Mouse (Mus musculus) embryo, embryonic 11.5 days (tissue): ENCODE data around the gene Stambpl1.
"Not testable (repeated sequence)": the region's sequence is repeated elsewhere in the genome, so short reads cannot be mapped to it uniquely, and the experiment has no call there.

Experiments
- DNase-seq: peaks from one replicate; pipeline ENCODE4 v3.0.0-alpha.2; 2012; ENCODE audit warnings: low read depth, low spot score

Gene Stambpl1

DNA sequence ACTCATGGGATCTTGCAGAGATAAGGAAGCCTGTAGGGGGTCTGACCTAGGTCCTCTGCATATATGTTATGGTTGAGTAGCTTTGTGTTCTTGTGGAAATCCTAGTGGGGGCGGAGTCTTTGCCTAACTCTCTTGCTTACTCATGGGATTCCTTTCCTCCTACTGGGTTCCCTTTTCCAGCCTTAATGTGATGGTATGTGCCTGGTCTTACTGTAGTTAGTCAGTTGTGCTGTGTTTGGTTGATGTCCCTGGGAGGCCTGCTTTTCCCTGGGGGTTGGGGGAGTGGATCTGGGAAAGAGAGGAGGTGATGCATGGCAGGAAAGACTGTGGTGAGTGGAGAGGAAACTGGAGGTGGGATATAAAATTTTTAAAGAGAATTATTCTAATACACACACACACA lies 6.0 kb downstream of the Stambpl1 start:
- no peak for DNase-seq

DNA sequence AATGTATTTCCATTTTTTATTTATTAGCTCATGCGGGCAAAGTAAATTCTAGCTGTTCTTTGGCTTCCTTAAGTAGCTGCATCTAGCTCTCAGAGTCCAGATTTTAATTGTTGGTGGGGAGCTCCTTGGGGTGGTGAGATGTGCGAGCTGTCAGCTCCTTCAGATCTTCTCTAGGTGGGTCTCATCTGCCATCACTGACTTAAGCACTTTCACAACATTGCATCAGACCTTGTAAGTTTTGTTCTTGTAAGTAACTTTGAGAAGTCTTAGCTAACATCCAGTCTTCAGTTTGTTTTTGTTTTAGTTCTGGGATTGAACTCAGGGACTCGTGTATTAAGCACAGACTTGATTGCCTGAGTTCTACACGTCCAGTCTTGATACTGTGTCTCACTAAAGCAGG lies 6.9 kb downstream of the Stambpl1 start:
- no peak for DNase-seq

DNA sequence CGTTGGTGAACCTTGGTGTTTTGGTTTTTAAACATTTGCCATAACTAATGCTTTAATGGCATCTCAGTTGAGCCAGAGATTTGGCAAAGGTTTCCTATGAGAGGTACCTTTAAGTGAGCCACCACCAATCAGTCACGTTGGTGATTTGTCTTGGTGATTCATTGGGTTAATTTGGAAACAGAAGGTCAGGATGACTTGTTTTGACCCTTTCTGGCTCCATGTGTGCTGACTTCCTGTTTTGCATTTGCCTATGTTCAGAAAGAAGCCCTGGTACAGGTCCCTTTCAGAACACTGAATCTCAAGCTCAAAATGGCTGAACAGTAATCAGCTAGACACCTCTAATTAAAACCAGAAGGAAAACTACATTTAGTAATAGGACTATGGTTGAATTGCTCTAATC lies 7.5 kb downstream of the Stambpl1 start:
- no peak for DNase-seq

DNA sequence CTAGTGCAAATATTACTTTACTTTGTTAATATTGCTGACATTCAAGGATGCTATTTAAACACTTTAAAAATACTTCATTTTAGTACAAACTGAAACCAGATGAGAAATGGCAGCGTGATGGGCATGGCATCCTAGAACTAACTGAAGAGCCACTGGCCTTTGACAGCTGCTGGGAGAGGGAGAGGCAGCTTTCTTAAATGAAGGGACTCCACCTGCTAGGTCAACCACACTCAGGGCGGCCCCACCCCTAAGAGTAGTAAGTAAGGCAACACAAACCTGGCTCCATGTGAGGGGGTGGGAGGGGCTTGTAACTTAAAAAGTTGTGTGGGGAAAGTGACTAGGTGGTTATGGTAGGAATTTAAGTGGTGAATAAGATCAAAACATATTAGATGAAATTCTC lies 10.6 kb downstream of the Stambpl1 start:
- no peak for DNase-seq

DNA sequence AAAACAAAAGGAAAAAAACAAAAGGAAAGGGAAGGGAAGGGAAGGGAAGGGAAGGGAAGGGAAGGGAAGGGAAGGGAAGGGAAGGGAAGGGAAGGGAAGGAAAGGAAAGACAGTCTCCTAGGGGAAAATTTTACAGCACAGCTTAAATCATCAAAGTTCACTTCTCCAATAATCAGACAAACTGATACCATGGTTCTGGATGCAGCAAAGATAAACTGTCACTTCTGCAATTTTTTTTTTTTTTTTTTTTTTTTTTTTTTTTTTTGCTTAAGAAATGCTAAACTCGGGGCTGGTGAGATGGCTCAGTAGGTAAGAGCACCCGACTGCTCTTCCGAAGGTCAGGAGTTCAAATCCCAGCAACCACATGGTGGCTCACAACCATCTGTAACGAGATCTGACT lies 14.1 kb downstream of the Stambpl1 start:
- DNase-seq = not testable (repeated sequence)

DNA sequence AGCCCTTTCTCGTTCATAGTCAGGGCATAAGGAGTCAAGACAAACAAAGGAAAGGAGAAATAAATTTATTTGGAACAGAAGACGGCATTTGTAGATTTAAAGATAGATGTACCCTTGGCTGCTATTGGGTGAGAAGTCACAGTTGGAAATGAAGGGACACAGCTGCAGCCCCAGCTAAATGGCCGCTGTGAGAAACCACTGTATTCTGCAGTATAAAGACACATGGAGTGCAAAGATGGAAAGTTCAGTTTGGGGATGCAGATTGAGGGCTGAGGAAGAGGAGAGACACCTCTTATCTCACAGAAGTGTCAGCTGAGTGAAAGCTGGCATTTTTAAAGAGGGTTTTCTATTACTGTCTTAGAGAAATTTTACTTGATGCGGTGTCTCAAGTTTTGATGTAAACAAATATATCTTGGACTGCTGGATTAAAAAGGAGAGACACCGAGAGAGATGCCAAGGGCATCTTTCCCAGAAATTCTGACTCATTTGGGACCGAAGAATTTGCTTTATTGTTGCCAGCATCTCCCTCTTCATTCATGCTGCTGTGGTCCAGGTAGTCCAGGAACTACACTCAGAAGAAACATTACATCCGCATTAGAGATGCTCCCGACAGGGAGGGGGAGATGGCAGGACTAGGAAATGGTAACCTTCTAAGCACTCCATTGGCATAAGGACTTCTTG lies 14.9 kb downstream of the Stambpl1 start:
- DNase-seq = no peak

DNA sequence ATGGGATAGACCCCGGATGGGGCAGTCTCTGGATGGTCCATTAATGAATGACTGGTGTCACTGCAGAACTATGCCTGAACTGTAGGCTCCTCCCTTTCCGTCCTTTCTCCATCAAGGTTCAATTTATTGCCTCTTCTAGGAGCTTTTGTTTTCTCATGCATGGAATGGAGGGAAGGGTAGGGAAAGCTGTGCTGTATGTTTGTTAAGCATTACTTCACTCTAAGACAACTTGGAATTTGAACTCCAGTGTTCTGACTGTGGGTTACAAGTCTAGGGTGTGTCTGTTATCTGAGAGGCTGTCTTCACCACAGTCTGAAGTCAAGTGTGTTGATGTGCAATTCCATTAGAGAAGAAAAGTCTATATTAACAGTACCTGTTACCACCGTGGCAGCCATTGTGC lies 17.0 kb downstream of the Stambpl1 start:
- no peak for DNase-seq

DNA sequence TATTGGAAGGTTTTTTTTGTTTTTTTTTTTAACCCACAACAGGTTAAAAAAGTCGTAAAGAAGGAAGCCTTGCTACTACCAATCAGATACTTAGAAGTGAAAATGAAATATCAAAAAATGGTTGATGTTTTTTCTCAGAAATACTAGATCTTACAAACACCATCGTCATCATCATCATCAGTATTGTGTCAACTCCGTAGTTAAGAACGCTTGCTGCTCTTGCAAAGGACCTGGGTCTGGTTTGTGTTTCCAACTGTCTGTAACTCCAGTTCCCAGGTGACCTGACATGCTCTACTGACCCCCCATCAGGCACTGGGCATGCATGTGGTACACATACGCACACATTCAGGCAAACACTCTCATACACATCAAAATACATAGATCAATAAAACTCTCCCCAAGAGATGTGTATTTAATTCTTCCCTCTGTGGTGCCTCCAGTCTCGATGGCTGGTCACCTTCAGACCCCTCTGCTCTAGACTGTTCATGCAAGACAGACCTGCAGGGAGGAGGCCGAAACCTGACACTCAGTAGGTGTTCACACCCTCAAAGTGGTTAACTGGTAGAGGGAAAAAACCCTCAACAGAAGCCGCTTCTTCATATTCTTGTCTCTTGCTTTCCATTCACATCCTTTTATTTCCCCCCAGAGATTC lies 18.0 kb downstream of the Stambpl1 start:
- DNase-seq = no peak

DNA sequence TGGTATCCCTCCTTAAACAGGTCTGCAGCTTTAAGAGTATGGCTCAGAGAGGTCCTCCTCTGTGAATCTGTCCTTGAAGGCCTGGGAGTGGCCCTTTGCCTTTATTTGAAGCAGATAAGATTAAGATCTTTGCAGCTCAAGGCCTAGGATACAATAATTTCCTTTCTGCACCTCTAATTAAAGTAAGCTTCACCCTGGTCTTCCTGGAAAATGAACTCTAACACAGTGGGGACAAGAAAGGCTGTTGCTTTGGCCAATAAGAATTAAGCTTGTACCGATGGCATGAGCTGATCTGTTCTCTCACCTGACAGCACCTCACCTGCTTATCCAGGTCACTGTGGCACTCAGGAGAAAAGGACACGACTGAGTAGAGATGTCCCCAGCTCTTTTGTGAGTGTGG lies 18.8 kb downstream of the Stambpl1 start:
- DNase-seq = no peak

DNA sequence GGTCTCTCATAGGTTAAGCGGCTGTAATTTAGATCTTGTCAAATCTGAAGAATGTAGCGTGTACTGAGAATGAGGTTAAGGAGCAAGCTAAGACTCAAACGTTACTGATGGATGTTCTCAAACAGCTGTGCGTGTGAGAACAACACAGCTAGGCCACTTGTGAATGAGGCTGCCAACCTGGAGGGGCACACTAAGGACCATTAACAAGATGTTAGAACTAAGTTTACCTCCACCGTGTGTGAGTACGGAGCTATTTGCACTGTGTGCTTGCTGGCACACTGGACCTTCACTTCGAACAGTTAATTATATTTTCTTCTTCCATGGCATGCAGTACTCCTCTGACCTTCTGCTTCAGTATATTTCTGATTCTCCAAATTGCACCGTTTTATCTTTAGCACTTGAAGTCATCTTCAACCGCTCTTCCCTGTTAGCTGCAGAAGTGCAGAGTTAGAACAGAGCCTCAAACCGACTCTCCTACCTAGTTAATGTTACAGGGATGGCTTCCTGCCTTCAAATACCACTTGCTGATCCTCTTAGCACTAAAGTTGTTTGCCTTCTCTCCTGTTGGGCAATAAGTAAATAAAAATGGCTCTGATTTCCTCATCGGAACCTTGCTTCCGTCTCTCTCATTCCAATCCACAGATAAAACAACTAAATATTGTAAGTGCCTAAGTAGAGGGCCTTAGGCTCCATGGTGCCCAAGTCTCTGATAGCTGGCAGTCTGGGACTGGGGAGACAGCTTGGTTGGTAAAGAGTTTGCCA lies 20.6 kb downstream of the Stambpl1 start:
- no peak for DNase-seq

DNA sequence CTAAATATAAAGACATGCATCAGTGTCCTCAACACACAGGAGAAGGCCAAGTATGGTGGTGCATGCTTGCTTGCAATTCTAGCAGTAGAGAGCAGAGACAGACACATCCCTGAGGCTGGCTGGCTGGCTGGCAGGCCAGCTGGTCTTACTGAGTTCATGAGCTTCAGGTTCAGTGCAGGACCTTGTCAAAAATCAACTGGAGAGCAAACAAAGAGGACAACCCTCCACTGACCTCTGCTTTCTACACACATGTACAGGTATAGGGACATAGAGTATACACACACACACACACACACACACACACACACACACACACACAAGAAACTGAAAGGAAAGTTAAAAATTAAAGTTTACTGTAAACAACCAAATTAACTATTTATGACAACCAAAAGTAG lies 21.2 kb downstream of the Stambpl1 start:
- no peak for DNase-seq

DNA sequence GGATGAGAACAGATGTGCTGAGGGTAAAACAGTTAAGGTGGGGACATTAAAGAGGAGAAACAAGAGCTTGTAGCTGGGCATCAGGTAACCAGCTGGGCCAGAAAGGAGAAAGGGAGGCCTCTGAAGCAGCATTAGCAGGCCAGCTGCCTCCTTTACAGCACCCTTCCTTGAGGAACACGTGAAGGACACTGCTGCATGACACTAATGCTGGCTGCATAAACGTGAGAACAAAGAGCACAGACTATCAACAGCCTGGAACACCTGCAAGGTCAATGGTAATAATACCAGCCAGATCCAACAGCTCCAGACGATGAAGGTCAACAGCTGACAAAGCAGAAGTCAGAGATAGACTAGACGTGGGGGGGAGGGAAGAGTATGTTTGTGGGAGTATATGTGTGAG lies 22.1 kb downstream of the Stambpl1 start:
- no peak for DNase-seq

DNA sequence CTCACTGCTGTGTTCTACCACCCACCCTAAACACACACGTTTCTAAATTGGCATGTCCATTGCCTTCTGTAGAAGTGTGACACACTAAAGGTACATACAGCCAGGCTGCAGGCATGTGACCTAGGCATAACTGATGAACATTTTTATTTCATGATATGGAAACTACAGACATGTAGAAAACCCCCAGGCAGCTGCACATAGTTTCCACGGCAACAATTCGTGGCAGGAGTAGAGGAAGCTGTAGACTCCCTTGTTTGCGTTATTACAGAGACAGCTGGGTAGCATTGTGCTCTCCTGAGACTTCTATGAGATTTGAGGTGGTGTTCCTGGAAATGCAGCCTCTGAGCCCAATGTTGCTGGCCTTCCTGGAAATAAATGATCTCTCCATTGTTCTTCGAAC lies 24.9 kb downstream of the Stambpl1 start:
- no peak for DNase-seq

DNA sequence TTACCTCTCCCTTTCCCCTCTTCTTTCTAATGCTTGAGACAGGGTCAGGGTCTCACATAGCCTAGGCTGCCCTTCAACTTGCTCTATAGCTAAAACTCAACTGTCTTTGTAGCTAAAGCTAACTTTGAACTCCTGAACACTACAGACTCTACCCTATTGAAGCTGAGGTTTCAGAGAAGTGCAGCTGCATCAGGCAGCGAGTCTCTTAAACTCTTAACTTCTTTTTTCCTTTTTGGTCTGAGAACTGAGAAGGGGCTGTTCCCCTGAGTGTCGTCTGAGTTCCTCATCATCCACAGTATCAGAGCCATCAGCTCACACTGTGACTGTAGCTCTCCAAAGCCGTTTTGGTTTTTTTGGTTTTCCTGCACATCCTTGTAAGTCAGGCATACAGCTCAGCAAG lies 25.7 kb downstream of the Stambpl1 start:
- DNase-seq = no peak

DNA sequence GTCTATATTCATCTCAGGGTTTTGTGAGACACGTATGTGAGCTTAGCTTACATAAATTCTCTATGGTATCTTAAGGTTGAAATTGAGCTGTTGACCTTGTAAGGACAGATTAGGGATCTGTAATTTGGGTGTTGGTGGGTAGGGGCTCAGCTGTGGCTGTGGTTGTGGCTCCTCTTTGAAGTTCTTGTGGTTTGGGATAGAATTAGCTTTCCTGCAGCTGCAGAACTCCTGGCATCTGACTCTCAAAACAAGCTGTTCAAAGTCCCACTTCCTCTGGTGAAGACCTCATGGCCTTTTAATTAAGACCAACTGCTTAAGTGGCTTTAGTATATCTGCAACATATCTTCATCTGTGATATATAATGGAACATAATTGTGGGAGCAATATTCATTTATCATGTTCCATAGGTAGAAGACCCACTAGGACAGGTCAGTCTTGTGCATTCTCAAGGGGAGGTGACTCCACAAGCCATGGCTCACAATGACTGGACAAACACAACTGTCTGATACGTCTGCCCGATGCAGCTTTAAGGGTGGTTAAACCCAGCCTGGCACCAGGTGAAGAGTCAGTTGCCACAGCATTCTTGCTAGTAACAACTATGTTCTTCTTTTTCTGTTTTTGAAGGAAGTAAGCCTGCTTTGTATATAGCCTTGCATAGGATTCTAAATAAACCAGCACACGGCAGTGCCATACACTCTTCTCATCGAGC lies 27.4 kb downstream of the Stambpl1 start:
- DNase-seq = no peak

DNA sequence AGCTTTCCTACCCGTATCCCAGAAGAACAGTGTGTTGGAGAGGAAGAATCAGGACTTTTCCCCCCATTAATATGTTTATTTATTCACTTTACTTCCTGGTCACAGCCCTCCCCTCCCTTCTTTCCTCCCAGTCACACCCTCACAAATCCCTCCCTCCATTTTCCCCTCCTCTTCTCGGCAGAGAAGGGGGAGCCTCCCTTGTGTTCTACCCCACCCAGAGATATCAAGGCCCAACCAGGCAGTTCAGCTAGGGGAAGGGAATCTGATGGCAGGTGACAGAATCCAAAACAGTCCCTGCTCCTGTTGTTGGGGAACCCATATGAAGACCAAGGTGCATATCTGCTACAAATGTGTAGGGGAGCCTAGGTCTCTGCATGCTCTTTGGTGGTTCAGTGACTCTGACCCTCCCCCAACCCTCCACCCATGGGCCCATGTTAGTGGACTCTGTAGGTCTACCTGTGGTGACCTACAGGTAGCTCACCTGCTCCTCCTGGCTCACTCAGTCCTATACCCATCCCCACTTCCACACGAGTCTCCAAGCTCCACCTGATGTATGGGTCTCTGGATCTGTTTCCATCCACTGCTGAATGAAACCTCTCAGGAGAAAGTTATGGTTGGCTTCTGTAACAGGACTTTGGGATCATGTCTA lies 28.8 kb downstream of the Stambpl1 start:
- no peak for DNase-seq

DNA sequence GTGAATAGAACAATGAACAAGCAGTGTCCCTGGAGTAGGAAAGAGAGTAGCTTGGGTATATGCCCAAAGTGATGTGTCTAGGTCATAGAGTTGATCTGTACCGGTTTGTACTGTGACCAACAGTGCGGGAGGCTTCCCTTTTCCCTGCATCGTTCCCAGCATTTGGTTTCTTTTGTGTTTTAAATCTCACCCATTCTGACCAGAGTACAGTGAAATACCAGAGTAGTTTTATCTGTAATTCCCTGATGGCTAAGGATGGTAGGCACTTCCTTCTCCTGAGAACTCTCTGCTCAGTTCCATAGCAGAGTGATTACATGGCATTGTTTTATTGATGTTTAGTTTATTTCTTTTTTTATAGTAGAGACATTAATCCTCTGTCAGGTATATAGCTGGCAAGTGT lies 30.8 kb downstream of the Stambpl1 start:
- no peak for DNase-seq

DNA sequence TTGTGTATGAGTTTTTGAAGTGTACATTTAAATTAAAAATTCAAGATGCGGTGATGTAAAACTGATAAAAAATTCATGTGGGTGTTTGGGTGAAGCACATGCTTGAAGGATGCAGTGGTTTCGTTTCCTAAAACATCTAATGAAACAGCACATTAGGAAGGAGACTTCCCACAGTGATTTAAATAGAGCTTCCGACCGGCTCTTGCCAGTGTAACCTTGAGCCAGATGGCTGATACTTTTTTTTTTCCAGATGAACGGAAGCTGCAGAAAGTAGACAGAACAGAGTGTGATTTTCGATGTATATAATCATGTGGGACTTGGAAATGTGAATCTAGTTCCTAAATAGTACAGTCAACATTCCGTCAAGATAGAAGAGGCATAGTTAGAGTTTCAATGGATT lies 39.6 kb downstream of the Stambpl1 start:
- no peak for DNase-seq

DNA sequence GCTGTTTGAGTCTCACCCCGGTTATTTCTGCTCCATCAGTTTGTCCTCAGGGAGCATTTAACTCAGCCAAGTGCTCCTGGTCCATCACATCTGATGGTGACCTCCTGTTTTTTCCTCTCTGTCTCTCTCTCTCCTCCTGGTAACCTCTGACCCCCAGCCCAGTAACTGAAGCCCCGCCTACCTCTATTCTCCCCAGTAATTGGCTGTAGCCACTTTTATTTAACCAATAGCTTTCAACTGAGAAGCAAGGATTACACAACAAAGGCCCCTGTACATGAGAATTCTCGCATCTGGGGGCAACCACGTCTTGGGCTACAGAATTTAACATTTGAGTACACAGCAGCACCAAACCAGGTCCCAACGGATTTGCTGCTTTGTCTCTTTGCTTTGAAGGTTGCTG lies 40.3 kb downstream of the Stambpl1 start:
- DNase-seq = no peak

DNA sequence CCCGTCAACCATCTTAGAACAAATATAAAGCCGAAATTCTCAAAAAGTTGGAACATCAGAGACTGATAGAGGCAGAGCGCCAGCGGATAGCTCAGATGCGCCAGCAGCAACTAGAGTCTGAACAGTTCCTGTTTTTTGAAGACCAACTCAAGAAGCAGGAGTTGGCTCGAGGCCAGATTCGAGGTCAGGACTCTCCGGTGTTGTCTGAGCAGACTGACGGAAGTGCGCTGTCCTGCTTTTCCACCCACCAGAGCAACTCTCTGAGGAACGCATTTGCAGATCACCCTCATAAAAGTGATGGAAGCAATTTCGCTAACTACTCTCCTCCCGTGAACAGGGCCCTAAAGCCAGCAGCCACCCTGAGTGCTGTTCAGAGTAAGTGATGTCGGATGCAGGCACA lies 41.9 kb downstream of the Stambpl1 start:
- no peak for DNase-seq

DNA sequence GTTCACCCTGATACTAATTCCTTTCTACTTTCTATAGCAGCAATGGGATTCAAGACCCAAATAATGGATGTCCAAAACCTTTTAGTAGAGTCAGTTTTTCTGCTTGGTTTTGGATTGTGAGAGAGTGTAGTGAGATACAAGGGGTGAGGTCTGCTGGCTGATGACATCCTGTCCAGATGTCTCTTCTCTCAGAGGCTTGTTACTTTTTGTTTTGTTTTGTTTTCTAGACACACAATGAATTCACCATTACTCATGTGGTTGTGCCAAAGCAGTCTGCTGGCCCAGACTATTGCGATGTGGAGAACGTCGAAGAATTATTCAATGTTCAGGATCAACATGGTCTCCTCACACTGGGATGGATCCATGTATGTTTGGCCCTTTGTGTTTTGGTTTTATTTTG lies 44.0 kb downstream of the Stambpl1 start:
- no peak for DNase-seq

DNA sequence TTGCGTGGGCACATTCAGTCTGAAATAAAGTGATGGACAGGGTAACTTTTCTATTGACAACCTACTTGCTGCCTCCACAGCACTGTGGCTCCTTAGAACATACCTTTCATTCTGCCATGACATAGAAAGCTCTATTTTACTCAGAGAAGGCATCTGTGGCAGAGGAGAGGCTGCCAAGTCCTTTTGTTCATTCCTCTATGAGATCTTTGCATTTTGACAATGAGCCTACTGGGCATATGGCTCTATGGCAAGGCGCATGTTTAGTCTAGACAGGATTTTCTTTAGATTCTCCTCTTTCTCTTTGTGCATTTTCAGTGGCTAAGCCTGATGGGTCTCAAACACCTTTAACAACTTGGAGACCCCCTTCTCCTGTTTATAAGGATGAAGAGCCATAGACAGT lies 45.7 kb downstream of the Stambpl1 start:
- no peak for DNase-seq
